Mouse (Mus musculus) liver, embryonic 13.5 days (tissue): ENCODE data around the gene Itpr2. TPM values are rescaled to one million over a fixed set of nuclear protein-coding genes. Genes with fewer than 3 reads are reported as not detected.
A peak's percentile ranks its signal among the peaks of the same experiment; 100 is the strongest.

ENCODE experiments used
- ATAC-seq: fragments of 200-750 bp; cut with Nextera tagmentation; 2 replicates; pipeline ENCODE4 v1.8.0; 2017; ENCODE audit warnings: low read depth, mild to moderate bottlenecking, moderate number of reproducible peaks, moderate library complexity
- DNase-seq: peaks from one replicate; pipeline ENCODE4 v3.0.0; 2022
- H3K27ac ChIP-seq: fragments of 300-500 bp; sonication (generic); 2 replicates; pipeline ENCODE4 v1.5.1; 2015; ENCODE audit warnings: moderate library complexity, mild to moderate bottlenecking, inconsistent platforms
- H3K27me3 ChIP-seq: fragments of 300-500 bp; sonication (generic); 2 replicates; pipeline ENCODE4 v1.6.1; 2015; ENCODE audit warnings: mild to moderate bottlenecking, inconsistent platforms
- H3K36me3 ChIP-seq: fragments of 300-500 bp; sonication (generic); 2 replicates; pipeline ENCODE4 v1.6.1; 2015; ENCODE audit warnings: mild to moderate bottlenecking, inconsistent platforms
- H3K4me1 ChIP-seq: fragments of 300-500 bp; sonication (generic); replicated peaks from 2 replicates; pipeline ENCODE4 v1.6.1; 2015; ENCODE audit warnings: inconsistent platforms
- H3K4me2 ChIP-seq: fragments of 300-500 bp; sonication (generic); 2 replicates; pipeline ENCODE4 v1.6.1; 2015; ENCODE audit warnings: inconsistent platforms, mild to moderate bottlenecking, moderate library complexity
- H3K4me3 ChIP-seq: fragments of 300-500 bp; sonication (generic); replicated peaks from 2 replicates; pipeline ENCODE4 v1.5.1; 2015; ENCODE audit warnings: mild to moderate bottlenecking, inconsistent platforms
- H3K9ac ChIP-seq: fragments of 300-500 bp; sonication (generic); 2 replicates; pipeline ENCODE4 v1.6.1; 2015; ENCODE audit warnings: mild to moderate bottlenecking, inconsistent platforms
- H3K9me3 ChIP-seq: fragments of 300-500 bp; sonication (generic); replicated peaks from 2 replicates; pipeline ENCODE4 v1.6.1; 2016; ENCODE audit warnings: inconsistent platforms
- WGBS: fragments of 180-500 bp; shearing (Covaris S2); methylation state at CpG from one replicate; pipeline ENCODE4 v1.1.7; 2015; ENCODE audit not compliant: insufficient replicate concordance; 5-methylcytosine and 5-hydroxymethylcytosine counted together
- polyA plus RNA-seq: library from polyadenylated mRNA; unstranded; fragments of >200 nt; fragmentation: Nextera tagmentation; extraction: Ambion mirVana; gene quantifications from 2 replicates; pipeline ENCODE4 v1.2.1, GENCODE M21; 2015

Gene Itpr2
- polyA plus RNA-seq, 1 experiment from 2014 or later, result 2.4 TPM

GRCm38 (mm10) chr6:146211233-146211632 is 290.8 kb downstream of the Itpr2 start:
- no peaks in the 10 kb centered on the region for H3K9me3 ChIP-seq
- DNase-seq (no peak), ATAC-seq (no peak)
- H3K4me3 ChIP-seq, result no peak overlapping the region
- no peak overlapping the region for H3K4me2 ChIP-seq
- H3K27ac ChIP-seq, result no peak overlapping the region
- no peaks in the 10 kb centered on the region for H3K36me3 ChIP-seq
- WGBS, result 65% methylated on average over 6 of the region's 6 CpGs
- H3K9ac ChIP-seq, result no peak overlapping the region
- no peaks in the 10 kb centered on the region for H3K27me3 ChIP-seq
- H3K4me1 ChIP-seq, result peaks cover 35% of the 10 kb centered on the region

GRCm38 (mm10) chr6:146208983-146209382 is 293.0 kb downstream of the Itpr2 start:
- no peaks in the 10 kb centered on the region for H3K36me3 ChIP-seq
- DNase-seq (no peak), ATAC-seq (no peak)
- no peak overlapping the region for H3K27ac ChIP-seq
- H3K27me3 ChIP-seq, result no peaks in the 10 kb centered on the region
- no peak overlapping the region for H3K9ac ChIP-seq
- H3K9me3 ChIP-seq, result no peaks in the 10 kb centered on the region
- H3K4me2 ChIP-seq, result no peak overlapping the region
- H3K4me3 ChIP-seq, result no peak overlapping the region
- peaks cover 14% of the 10 kb centered on the region for H3K4me1 ChIP-seq
- 26% methylated on average over 6 of the region's 6 CpGs for WGBS

DNA sequence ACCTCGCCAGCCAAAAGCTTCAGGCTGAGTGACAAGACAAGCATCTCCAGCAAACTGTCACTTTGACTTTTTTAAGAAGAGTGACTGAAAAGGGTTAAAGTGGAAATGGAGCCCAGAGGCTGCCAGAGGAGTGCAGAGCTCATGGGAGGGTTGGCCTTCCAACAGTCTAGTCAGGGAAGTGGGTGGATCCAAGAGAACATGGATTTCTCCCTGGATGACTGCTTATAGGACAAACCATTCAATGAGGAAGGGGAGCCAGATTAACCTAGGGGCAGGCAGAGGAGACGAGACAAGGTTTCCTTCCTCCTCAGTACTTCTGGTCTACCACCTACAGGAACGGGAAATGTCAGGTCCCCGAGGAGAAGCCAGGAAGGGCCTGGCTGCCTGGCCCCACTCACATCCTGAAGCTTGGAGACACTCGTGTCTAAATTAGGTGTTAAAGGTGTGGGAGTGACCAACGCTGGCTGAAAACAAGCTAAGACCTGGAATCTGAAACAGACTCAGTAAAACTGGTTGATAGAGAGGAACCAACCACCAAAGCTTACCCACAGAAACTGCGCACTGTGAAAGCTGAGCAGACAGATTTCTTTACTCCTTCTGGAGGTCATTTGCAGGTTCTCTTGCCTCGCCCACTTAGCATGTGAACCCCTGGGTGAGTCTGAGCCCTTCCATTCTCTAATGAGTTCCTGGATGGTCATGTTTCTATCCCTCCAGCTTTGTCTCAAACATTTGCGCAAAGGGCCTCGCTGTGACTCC is 294.6 kb downstream of the Itpr2 start:
- Histone ChIP-seq H3K27ac (no peak overlapping the region), H3K4me3 (no peak overlapping the region), H3K4me2 (no peak overlapping the region), H3K36me3 (no peaks in the 10 kb centered on the region), H3K9me3 (no peaks in the 10 kb centered on the region), H3K4me1 (peaks cover 14% of the 10 kb centered on the region), H3K9ac (no peak overlapping the region), H3K27me3 (no peaks in the 10 kb centered on the region)
- DNase-seq (no peak), ATAC-seq (no peak)
- WGBS, result 44% methylated on average over 10 of the region's 10 CpGs

GRCm38 (mm10) chr6:146205136-146205535 is 296.9 kb downstream of the Itpr2 start:
- no peaks in the 10 kb centered on the region for H3K36me3 ChIP-seq
- H3K9ac ChIP-seq, result no peak overlapping the region
- WGBS, result 31% methylated on average over 2 of the region's 2 CpGs

DNA sequence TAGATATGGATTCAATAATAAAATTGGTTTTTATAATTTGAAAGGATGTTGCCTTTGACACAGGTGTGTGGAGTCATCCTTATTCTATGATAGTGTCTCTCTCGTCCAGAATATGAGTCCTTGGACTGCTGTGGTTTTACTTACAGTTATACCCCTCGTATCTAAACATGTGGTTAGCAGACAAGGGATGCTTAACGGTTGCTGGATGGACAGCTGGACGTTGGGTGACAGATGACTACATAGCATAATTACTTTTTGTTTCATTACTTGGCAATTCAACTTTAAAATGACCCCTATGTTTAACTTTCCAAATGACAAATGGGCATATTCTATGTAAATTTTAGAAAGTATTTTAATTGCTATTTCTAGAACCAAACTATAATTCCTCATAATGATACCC is 297.6 kb downstream of the Itpr2 start:
- Histone ChIP-seq H3K9me3 (no peaks in the 10 kb centered on the region), H3K4me2 (no peak overlapping the region), H3K36me3 (no peaks in the 10 kb centered on the region), H3K4me1 (peaks cover 7% of the 10 kb centered on the region; the same call in 1 of the 2 replicates), H3K27ac (no peak overlapping the region), H3K9ac (no peak overlapping the region), H3K4me3 (no peak overlapping the region), H3K27me3 (no peaks in the 10 kb centered on the region)
- ATAC-seq (no peak), DNase-seq (no peak)
- 24% methylated on average over 4 of the region's 4 CpGs for WGBS

More at GRCm38 (mm10) chr6:146205136-146205535, 296.9 kb downstream of the Itpr2 start:
- ATAC-seq (no peak), DNase-seq (no peak)
- H3K4me2 ChIP-seq, result no peak overlapping the region
- peaks cover 14% of the 10 kb centered on the region for H3K4me1 ChIP-seq
- no peak overlapping the region for H3K27ac ChIP-seq
- no peak overlapping the region for H3K4me3 ChIP-seq
- H3K27me3 ChIP-seq, result no peaks in the 10 kb centered on the region
- H3K9me3 ChIP-seq, result no peaks in the 10 kb centered on the region

DNA sequence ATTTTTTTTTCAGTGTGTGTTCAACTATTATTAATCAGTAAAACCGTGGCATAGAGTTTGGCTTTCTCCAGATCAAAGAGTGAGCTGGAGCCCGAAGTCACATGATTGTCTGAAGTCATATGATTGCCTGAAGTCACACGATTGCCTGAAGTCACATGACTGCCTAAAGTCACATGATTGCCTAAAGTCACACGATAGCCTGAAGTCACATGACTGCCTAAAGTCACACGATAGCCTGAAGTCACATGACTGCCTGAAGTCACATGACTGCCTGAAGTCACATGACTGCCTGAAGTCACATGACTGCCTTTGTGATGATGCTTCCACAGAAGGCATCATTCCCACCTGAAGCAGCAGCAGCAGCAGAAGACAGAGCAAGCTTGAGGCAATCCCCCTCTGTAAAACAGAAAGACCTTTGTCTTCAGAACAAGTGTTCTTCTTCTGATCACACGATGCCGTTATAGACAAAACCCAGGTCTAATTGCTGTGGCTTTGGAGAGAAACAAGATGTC is 304.1 kb downstream of the Itpr2 start:
- Histone ChIP-seq H3K9me3 (no peaks in the 10 kb centered on the region), H3K4me1 (no peaks in the 10 kb centered on the region), H3K27ac (no peak overlapping the region), H3K4me2 (no peak overlapping the region), H3K4me3 (no peak overlapping the region), H3K27me3 (no peaks in the 10 kb centered on the region), H3K9ac (no peak overlapping the region), H3K36me3 (no peaks in the 10 kb centered on the region)
- 77% methylated on average over 7 of the region's 7 CpGs for WGBS
- no peak for ATAC-seq
- no peak for DNase-seq

GRCm38 (mm10) chr6:146196701-146197100 is 305.3 kb downstream of the Itpr2 start:
- no peak overlapping the region for H3K4me3 ChIP-seq
- no peak for DNase-seq
- H3K36me3 ChIP-seq, result no peaks in the 10 kb centered on the region
- no peak for ATAC-seq
- H3K9ac ChIP-seq, result no peak overlapping the region
- H3K9me3 ChIP-seq, result no peaks in the 10 kb centered on the region
- 69% methylated on average over 1 of the region's 1 CpGs for WGBS
- no peaks in the 10 kb centered on the region for H3K4me1 ChIP-seq
- H3K27me3 ChIP-seq, result no peaks in the 10 kb centered on the region
- no peak overlapping the region for H3K4me2 ChIP-seq
- H3K27ac ChIP-seq, result no peak overlapping the region

DNA sequence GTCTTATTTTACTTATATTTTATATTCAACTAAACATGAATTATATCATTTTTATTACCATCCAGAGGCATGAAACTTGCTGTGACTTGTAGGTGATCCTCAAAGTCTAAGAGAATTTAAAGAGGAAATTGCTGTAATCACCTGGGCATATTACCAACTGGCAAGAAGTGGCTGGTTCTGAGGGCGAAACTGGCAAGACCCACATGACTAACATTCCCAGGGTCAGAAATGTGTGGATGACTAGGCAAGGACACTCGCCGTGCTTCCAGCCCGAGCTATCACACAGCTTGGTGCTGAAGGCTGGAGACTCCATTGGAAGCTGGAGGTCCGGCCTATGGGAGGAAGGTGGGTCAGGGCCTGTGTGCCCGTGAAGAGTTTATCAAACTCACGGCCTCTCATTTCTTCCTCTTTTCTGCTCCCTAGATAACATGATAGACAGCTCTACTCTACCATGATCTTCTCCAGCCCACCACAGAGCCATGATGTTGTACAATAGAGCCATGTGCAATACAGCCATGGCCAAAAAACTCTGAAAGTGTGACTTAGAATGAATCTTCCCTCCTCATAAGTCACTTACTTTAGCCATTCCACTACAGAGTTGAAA is 306.1 kb downstream of the Itpr2 start:
- no peaks in the 10 kb centered on the region for H3K36me3 ChIP-seq
- DNase-seq (no peak), ATAC-seq (no peak)
- H3K9ac ChIP-seq, result no peak overlapping the region
- no peaks in the 10 kb centered on the region for H3K4me1 ChIP-seq
- no peak overlapping the region for H3K4me3 ChIP-seq
- no peak overlapping the region for H3K27ac ChIP-seq
- no peaks in the 10 kb centered on the region for H3K27me3 ChIP-seq
- no peak overlapping the region for H3K4me2 ChIP-seq
- no peaks in the 10 kb centered on the region for H3K9me3 ChIP-seq
- WGBS, result 52% methylated on average over 7 of the region's 7 CpGs

GRCm38 (mm10) chr6:146191931-146192330 is 310.1 kb downstream of the Itpr2 start:
- WGBS, result 40% methylated on average over 5 of the region's 5 CpGs
- H3K9me3 ChIP-seq, result no peaks in the 10 kb centered on the region
- DNase-seq, result no peak
- no peaks in the 10 kb centered on the region for H3K27me3 ChIP-seq
- no peaks in the 10 kb centered on the region for H3K36me3 ChIP-seq
- no peak overlapping the region for H3K9ac ChIP-seq
- no peak overlapping the region for H3K4me3 ChIP-seq
- H3K4me2 ChIP-seq, result no peak overlapping the region
- ATAC-seq, result no peak
- no peak overlapping the region for H3K27ac ChIP-seq
- H3K4me1 ChIP-seq, result no peaks in the 10 kb centered on the region

DNA sequence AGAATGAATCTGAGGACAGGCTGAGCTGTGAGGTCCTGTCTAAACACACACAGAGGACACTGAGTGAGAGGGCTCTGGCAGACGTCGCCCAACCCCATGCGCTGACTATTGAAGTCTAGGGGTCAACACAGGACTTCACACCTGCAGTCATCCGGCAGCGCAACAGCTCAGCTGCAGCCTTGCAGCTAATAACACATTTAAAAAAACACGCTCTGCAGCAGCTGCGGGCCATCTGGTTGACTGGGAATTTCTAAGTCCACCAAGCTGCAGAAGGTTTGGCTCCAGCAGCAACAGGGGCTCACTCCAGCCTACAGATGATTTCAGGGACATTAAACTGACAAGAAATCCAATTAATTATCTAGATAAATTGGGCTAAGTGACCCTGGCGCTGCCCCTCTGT is 312.0 kb downstream of the Itpr2 start:
- DNase-seq (no peak), ATAC-seq (no peak)
- whole genome bisulfite sequencing, result 80% methylated on average over 8 of the region's 8 CpGs

DNA sequence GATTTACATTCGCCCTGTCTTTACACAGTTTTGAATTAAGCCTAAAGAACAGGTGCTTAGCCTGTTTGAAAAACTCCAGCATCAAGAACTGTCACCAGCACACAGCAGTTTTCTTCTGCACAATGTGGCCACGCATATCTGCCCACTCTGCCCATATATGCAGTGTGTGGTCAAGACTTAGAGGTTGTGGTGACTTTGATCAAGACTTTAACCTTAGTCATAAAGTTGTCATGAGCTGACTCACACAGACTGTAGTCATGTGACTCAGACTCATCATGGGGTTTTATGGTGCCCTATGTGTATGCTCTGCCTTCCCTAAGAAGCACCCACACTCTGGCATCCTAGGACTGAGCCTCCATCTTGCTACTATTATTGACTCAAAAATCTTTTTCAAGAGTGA is 316.5 kb downstream of the Itpr2 start:
- Histone ChIP-seq H3K27ac (no peak overlapping the region), H3K9ac (no peak overlapping the region), H3K27me3 (no peaks in the 10 kb centered on the region), H3K4me2 (no peak overlapping the region), H3K4me1 (no peaks in the 10 kb centered on the region), H3K4me3 (no peak overlapping the region), H3K9me3 (no peaks in the 10 kb centered on the region), H3K36me3 (no peaks in the 10 kb centered on the region)
- DNase-seq, result no peak
- 56% methylated on average over 2 of the region's 2 CpGs for WGBS
- ATAC-seq, result 0 out of 2 replicates have a peak, but pooled peaks have one; percentile 39

More for the DNA sequence above, 312.0 kb downstream of the Itpr2 start:
- Histone ChIP-seq H3K27ac (no peak overlapping the region), H3K9ac (no peak overlapping the region), H3K36me3 (no peaks in the 10 kb centered on the region), H3K27me3 (no peaks in the 10 kb centered on the region), H3K4me2 (no peak overlapping the region), H3K4me3 (no peak overlapping the region), H3K4me1 (no peaks in the 10 kb centered on the region), H3K9me3 (no peaks in the 10 kb centered on the region)

DNA sequence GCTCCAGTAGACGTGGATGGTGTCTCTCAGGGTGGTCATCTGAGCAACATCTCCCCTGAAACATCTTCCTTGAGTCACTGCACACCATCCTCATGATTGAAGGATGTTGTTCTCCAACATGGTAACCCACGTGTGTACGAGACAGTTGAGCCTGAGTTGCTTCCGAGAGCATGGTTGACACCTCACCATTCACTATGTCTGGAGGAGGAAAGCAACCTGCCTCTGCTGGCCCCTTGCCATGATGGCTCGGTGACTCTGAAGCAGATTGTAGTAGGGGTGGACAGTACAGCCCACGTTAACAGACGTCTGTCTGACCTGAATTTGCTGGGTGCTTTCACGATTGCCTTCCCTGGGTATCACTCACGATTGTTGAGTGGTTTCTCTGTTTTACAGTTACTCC is 317.3 kb downstream of the Itpr2 start:
- H3K27ac ChIP-seq, result no peak overlapping the region
- no peaks in the 10 kb centered on the region for H3K27me3 ChIP-seq
- H3K4me1 ChIP-seq, result no peaks in the 10 kb centered on the region
- no peak overlapping the region for H3K9ac ChIP-seq
- ATAC-seq, result no peak
- H3K4me3 ChIP-seq, result no peak overlapping the region
- no peaks in the 10 kb centered on the region for H3K36me3 ChIP-seq
- no peak for DNase-seq
- H3K9me3 ChIP-seq, result no peaks in the 10 kb centered on the region
- H3K4me2 ChIP-seq, result no peak overlapping the region
- 72% methylated on average over 9 of the region's 9 CpGs for WGBS
